Mouse (Mus musculus): Measurements from ENCODE around the gene Ssh1. TPM values are rescaled to one million over a fixed set of nuclear protein-coding genes. Genes with fewer than 3 reads are reported as not detected.
A peak's percentile ranks its signal among the peaks of the same experiment; 100 is the strongest.

The Ssh1 gene
- polyA plus RNA-seq, 1 experiment from 2014 or later = 17.5 TPM

DNA sequence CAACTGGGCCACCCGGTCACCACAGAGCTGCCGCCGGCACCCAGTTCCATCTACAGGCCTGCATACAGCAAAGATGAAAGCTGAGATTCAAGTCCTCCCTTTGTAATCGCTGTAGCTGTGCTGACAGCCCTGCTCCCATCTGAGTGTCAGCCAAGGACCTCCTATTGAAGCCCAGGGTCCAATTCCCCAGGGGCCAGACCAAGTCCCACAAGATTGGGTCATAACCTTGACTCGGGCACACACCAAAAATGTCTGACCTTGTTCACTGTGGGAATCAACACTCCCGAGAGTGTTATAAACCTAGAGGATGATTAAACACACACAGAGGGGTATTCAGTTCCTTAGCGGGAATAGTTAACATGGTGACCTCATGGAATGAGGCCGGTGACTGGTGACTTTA, 11.9 kb downstream of the Ssh1 start:
- CTCF ChIA-PET = interaction anchor here (1.3 to 1.6 kb wide), 2 partner anchors 11 to 16 kb away, joined by 3 to 4 read pairs; no protein-coding TSS in a partner anchor
- no peak for DNase-seq (ENCODE audit: low read depth, low spot score)
- in situ Hi-C loops (cut with MboI; ENCODE audit: low pct_unique_long_range_greater_than_20kb) = loop anchor here (25.0 kb wide), 1 partner anchor 1530 kb away; the partner anchor contains the start of gene Pxn
- no peak for ATAC-seq
- H3K27me3 ChIP-seq = no peaks in the 10 kb centered on the region
- no peak for TF ChIP-seq CTCF (IDR thresholded peaks at IDR 0.05)
- POLR2A ChIA-PET = no interaction called here

- ChIA-PET POLR2A (no interaction called here), CTCF (interaction anchor here (1.3 to 1.6 kb wide), 2 partner anchors 12 to 15 kb away, joined by 3 to 4 read pairs; no protein-coding TSS in a partner anchor)
- no peaks in the 10 kb centered on the region for H3K27me3 ChIP-seq
- TF ChIP-seq CTCF (IDR thresholded peaks at IDR 0.05) = no peak
- DNase-seq (ENCODE audit: low read depth, low spot score) (no peak), ATAC-seq (no peak)
- in situ Hi-C loops (cut with MboI; ENCODE audit: low pct_unique_long_range_greater_than_20kb) = loop anchor here (25.0 kb wide), 1 partner anchor 1531 kb away; the partner anchor contains the start of gene Pxn
Measured at GRCm38 (mm10) chr5:113981171-113981570, 12.5 kb downstream of the Ssh1 start.

DNA sequence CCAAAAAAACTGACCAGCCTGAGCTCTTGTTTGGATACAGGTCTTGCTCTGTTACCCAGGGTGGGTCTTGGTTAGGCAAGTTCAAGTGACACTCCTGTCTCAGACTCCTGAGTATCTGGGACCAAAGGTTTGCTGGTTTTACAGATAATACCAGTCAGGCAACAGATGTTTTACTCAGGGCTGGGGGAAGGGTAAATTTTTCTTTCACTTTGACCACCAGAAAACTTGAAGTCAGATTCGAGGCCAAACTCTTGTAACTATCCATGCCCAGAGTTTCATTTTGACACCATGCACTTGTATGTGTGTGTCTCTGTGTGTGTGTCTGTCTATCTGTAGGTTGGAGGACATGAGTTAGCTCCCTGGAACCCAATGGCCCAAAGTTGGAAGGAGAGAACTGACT, 13.2 kb downstream of the Ssh1 start:
- in situ Hi-C loops (cut with MboI; ENCODE audit: low pct_unique_long_range_greater_than_20kb) = loop anchor here (25.0 kb wide), 1 partner anchor 1532 kb away; the partner anchor contains the start of gene Pxn
- DNase-seq (ENCODE audit: low read depth, low spot score) = no peak
- H3K27me3 ChIP-seq = no peaks in the 10 kb centered on the region
- POLR2A ChIA-PET = no interaction called here
- CTCF ChIA-PET = interaction anchor here (1.1 to 1.6 kb wide), 3 partner anchors 12 to 26 kb away, joined by 3 to 4 read pairs (median 3); no protein-coding TSS in a partner anchor
- no peak for TF ChIP-seq CTCF (IDR thresholded peaks at IDR 0.05)
- ATAC-seq = no peak

DNA sequence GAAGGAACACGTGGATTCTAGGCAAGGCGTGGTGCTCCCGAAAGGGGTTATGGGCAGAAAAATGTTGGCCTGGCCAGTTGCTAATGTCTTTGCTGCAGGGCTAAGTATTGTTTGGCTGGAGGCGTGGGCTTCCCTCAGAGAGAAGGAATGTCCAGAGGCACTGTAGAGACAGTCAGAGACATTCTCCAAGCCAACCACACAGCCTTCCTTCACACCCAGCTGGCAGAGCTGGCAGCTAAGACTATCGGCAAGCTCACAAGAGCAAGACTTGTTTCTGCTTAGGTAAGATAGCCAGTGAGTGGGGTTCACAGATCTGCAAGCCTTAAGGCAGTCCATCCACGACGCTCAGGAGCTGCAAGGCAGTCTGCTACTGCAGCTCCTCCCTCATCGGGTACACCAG, 16.4 kb downstream of the Ssh1 start:
- ChIA-PET CTCF (interaction anchor here (1.2 to 1.5 kb wide), 2 partner anchors 68 to 70 kb away, joined by 4 to 5 read pairs; no protein-coding TSS in a partner anchor), POLR2A (interaction anchor here (0.6 kb wide), 1 partner anchor 10 kb away, joined by 5 read pairs; no protein-coding TSS in a partner anchor)
- no peak for ATAC-seq
- TF ChIP-seq CTCF (IDR thresholded peaks at IDR 0.05) = no peak
- DNase-seq (ENCODE audit: low read depth, low spot score) = no peak
- H3K27me3 ChIP-seq = no peaks in the 10 kb centered on the region
- in situ Hi-C loops (cut with MboI; ENCODE audit: low pct_unique_long_range_greater_than_20kb) = loop anchor here (25.0 kb wide), 1 partner anchor 1535 kb away; the partner anchor contains the start of gene Pxn

GRCm38 (mm10) chr5:113976597-113976996, 17.1 kb downstream of the Ssh1 start:
- ChIA-PET POLR2A (interaction anchor here (0.6 to 1.6 kb wide), 2 partner anchors 15 to 130 kb away, joined by 3 to 9 read pairs; no protein-coding TSS in a partner anchor), CTCF (interaction anchor here (1.2 to 1.5 kb wide), 3 partner anchors 9 to 70 kb away, joined by 3 to 5 read pairs (median 4); no protein-coding TSS in a partner anchor)
- in situ Hi-C loops (cut with MboI; ENCODE audit: low pct_unique_long_range_greater_than_20kb) = loop anchor here (25.0 kb wide), 1 partner anchor 1536 kb away; the partner anchor contains the start of gene Pxn
- no peak for TF ChIP-seq CTCF (IDR thresholded peaks at IDR 0.05)
- DNase-seq (ENCODE audit: low read depth, low spot score) = no peak
- no peak for ATAC-seq
- no peaks in the 10 kb centered on the region for H3K27me3 ChIP-seq

- in situ Hi-C loops (cut with MboI; ENCODE audit: low pct_unique_long_range_greater_than_20kb) = loop anchor here (25.0 kb wide), 1 partner anchor 1537 kb away; the partner anchor contains the start of gene Pxn
- no peak for TF ChIP-seq CTCF (IDR thresholded peaks at IDR 0.05)
- ATAC-seq (peak; percentile 81), DNase-seq (ENCODE audit: low read depth, low spot score) (peak; percentile 82)
- POLR2A ChIA-PET = interaction anchor here (0.6 to 1.6 kb wide), 4 partner anchors 16 to 131 kb away, joined by 3 to 9 read pairs (median 3); partner anchors contain the start of gene Ssh1
- H3K27me3 ChIP-seq = no peaks in the 10 kb centered on the region
- CTCF ChIA-PET = interaction anchor here (1.0 to 1.5 kb wide), 5 partner anchors 10 to 69 kb away, joined by 3 to 7 read pairs (median 3); no protein-coding TSS in a partner anchor
Measured at GRCm38 (mm10) chr5:113975538-113976215, 18.0 kb downstream of the Ssh1 start.

DNA sequence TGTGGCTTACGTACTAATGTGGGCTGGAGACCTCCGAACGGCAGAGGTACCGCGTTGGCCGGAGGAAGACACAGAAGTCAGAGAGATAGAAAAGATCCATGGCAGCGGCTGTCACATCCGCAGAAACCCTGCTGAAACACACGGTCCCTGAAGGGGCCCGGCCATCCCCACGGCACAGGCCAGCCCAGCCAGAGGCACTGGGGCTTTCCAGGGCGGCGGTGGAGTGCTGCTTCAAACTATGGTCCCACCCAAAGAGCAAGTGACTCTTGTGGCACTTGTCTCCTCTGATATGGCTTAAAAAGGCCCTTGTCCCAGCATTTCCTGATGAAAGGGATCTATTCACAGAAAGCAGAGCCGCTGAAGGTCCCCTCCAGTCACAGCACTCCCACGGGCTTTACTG, 19.1 kb downstream of the Ssh1 start:
- POLR2A ChIA-PET = interaction anchor here (1.1 kb wide), 1 partner anchor 16 kb away, joined by 3 read pairs; no protein-coding TSS in a partner anchor
- no peaks in the 10 kb centered on the region for H3K27me3 ChIP-seq
- DNase-seq (ENCODE audit: low read depth, low spot score) (no peak), ATAC-seq (no peak)
- in situ Hi-C loops (cut with MboI; ENCODE audit: low pct_unique_long_range_greater_than_20kb) = no loop called here
- CTCF ChIA-PET = interaction anchor here (1.0 kb wide), 1 partner anchor 13 kb away, joined by 3 read pairs; no protein-coding TSS in a partner anchor
- TF ChIP-seq CTCF (IDR thresholded peaks at IDR 0.05) = no peak

DNA sequence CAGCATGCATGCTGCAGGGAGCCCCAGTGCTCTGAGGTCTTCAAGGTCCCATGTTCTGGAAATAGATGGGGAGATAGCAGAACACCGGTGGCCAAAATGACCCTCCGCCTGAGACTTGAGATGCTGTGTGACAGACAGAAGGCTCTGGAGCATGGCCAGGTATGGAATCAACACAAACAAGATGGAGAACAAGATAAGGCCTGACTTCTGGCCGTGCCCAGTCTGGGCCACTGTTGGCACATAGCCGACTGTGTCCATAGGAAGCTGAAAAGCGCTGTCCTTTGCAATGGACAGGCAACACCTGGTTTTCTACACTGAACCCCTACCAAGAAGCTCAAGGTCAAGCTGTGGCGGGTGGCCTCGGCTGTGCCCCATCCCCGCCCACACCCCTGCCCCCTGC, 19.9 kb downstream of the Ssh1 start:
- in situ Hi-C loops (cut with MboI; ENCODE audit: low pct_unique_long_range_greater_than_20kb) = no loop called here
- DNase-seq (ENCODE audit: low read depth, low spot score) (no peak), ATAC-seq (no peak)
- no peak for TF ChIP-seq CTCF (IDR thresholded peaks at IDR 0.05)
- POLR2A ChIA-PET = no interaction called here
- H3K27me3 ChIP-seq = no peaks in the 10 kb centered on the region
- CTCF ChIA-PET = interaction anchor here (1.4 kb wide), 1 partner anchor 13 kb away, joined by 5 read pairs; no protein-coding TSS in a partner anchor

DNA sequence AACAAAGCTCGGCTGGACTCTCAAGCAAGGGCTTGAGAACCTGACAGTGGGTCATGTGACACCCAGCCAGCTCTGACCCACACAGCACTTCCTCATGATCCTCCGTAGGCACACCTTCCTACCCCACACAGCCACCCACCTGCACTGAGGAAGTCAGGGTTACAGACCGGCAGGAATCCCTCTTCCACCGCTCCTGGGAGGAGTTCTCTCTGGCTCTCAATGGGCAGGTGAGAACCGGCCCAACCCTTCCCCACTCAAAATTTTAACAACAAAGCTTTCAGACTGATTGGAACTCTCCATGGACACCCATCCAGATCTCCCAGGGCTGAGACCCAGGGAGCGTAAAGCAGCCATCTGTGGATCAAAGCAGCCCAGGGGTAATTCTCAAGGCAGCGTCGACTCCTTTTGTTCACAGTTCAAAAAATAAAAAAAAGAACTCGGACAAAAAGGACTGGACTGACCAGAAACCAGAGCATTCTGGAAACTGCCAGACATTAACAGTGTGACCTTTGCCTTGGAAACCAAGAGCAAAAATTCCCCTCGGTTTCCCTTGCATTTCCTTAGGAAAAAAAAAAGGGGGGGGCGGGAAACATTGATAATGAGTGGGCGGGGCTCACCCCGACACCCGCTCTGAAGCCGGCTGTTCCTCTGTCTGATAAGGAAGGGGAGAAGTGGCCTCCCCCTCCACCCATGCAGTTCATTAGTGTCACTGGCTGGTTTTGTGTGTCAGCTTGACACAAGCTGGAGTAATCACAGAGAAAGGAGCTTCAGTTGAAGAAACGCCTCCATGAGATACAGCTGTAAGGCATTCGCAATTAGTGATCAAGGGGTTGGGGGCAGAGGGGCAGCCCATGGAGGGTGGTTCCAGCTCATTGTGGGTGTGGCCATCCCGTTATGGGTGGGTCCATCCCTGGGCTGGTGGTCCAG, 20.8 kb downstream of the Ssh1 start:
- no peaks in the 10 kb centered on the region for H3K27me3 ChIP-seq
- in situ Hi-C loops (cut with MboI; ENCODE audit: low pct_unique_long_range_greater_than_20kb) = no loop called here
- POLR2A ChIA-PET = interaction anchor here (0.5 kb wide), 1 partner anchor 1167 kb away, joined by 3 read pairs; no protein-coding TSS in a partner anchor
- CTCF ChIA-PET = interaction anchor here (0.9 to 1.4 kb wide), 3 partner anchors 14 to 18 kb away, joined by 4 to 5 read pairs (median 5); no protein-coding TSS in a partner anchor
- DNase-seq (ENCODE audit: low read depth, low spot score) = no peak
- no peak for ATAC-seq
- no peak for TF ChIP-seq CTCF (IDR thresholded peaks at IDR 0.05)
